Mouse (Mus musculus): ENCODE results near the gene Gm3685.
"Not testable (repeated sequence)": the region's sequence is repeated elsewhere in the genome, so short reads cannot be mapped to it uniquely, and the experiment has no call there.

GRCm38 (mm10) chr14:7026781-7027749 is 17.7 kb downstream of the Gm3685 start, which contains the start of gene Gm10406:
- not testable (repeated sequence) for TF ChIP-seq POLR2A (IDR thresholded peaks at IDR 0.05; ENCODE audit: insufficient read depth, low read length); CTCF (IDR thresholded peaks at IDR 0.05; ENCODE audit: low read depth, low read length); EP300 (IDR thresholded peaks at IDR 0.05; ENCODE audit: insufficient read depth, low read depth, low read length)
